Mouse (Mus musculus) CD8-positive naive resting alpha-beta T cell, adult 57 days (primary cell): ENCODE measurements around the gene Gm3248. TPM values are rescaled to one million over a fixed set of nuclear protein-coding genes. Genes with fewer than 3 reads are reported as not detected.

Source experiments
- total RNA-seq: library from RNA; stranded (reverse); gene quantifications from one replicate; pipeline ENCODE4 v1.2.4, GENCODE M21; 2023

Gm3248 gene
- total RNA-seq, result not detected

DNA sequence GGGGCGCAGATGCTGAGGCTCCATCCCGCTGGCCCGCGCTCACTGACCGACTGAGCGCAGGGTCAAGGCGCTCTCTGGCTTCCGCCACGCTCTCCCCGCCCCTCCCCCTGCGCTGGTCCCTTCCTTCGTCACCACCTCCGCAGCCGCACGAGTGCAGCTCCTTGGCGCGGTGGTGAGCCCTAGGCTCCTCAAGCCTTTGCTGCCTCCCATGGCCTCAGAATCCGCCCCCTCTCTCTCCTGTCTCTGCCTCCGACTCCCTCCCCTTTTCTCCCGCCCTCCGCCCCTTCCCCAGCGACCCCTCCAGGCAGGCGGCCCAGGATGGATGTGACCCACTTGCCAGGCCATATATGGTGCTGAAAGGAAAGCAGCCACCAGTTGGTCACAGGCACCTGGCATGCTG lies at the start of gene Gm3248:
Gene Gm3248 (minus strand): TSS at position 111 of the 400 bp plus-strand sequence.

GRCm38 (mm10) chr14:5979037-5979436 lies 17.5 kb upstream of the Gm3248 start, which contains the start of gene Gm3453:
Gm3453 (minus strand) TSS chr14:5979137.

Other genes starting within 250 kb of the Gm3248 start
- 0.37 TPM for gene Gm3373, start 220.2 kb downstream of the Gm3248 start, total RNA-seq
- gene Gm3383, start 153.8 kb downstream of the Gm3248 start, total RNA-seq, result 0.70 TPM
- not detected for gene Gm3424, start 131.4 kb downstream of the Gm3248 start, total RNA-seq
- gene Gm8237, start 81.4 kb downstream of the Gm3248 start, total RNA-seq, result not detected
- not detected for gene Gm3453, start 17.4 kb upstream of the Gm3248 start, total RNA-seq
- not detected for gene Gm6337, start 96.5 kb upstream of the Gm3248 start, total RNA-seq
- not detected for gene Gm8206, start 132.2 kb upstream of the Gm3248 start, total RNA-seq
- gene Gm3468, start 146.9 kb upstream of the Gm3248 start, total RNA-seq, result not detected
- not detected for gene Gm3476, start 164.1 kb upstream of the Gm3248 start, total RNA-seq